Mouse (Mus musculus) thymus, adult 2 months (tissue): ENCODE results near the gene Pex26.

Source experiments
- CTCF ChIP-seq: fragments of 200-500 bp; IDR thresholded peaks from 2 replicates; pipeline ENCODE4 v1.5.1; 2012; ENCODE audit warnings: mild to moderate bottlenecking, control low read depth, low read length, moderate library complexity, borderline replicate concordance; ENCODE audit not compliant: control insufficient read depth, poor library complexity, insufficient read depth; ENCODE audit errors: extremely low read depth
- POLR2A ChIP-seq: fragments of 200-500 bp; IDR thresholded peaks from 2 replicates; pipeline ENCODE4 v1.6.1; 2012; ENCODE audit warnings: mild to moderate bottlenecking, low read length, control low read depth, moderate library complexity; ENCODE audit not compliant: control insufficient read depth, poor library complexity, insufficient read depth; ENCODE audit errors: extremely low read depth

- TF ChIP-seq CTCF, result peak; percentile 40; the same call in 1 of the 2 replicates
- TF ChIP-seq POLR2A, result no peak; the same call in none of the 2 replicates
Observed at GRCm38 (mm10) chr6:121245127-121246036, 61.9 kb downstream of the Pex26 start, which contains the start of gene Usp18.
